Mouse (Mus musculus): ENCODE results near the gene St6gal1. TPM values are rescaled to one million over a fixed set of nuclear protein-coding genes. Genes with fewer than 3 reads are reported as not detected.
"Not testable (repeated sequence)": the region's sequence is repeated elsewhere in the genome, so short reads cannot be mapped to it uniquely, and the experiment has no call there.

Gene St6gal1
- polyA plus RNA-seq (2015; fragmentation: Nextera tagmentation; extraction: Ambion mirVana): 19.3 and 21.1 TPM in 2 replicates

- Histone ChIP-seq H3K36me3 (no peaks in the 10 kb centered on the region), H3K4me2 (peak within 1 kb of the TSS; percentile 94), H3K4me3 (replicated peaks) (peak within 1 kb of the TSS; percentile 85), H3K27me3 (replicated peaks) (no peaks in the 10 kb centered on the region), H3K9ac (replicated peaks) (peak within 1 kb of the TSS; percentile 88), H3K27ac (replicated peaks) (peak within 1 kb of the TSS; percentile 91), H3K9me3 (replicated peaks) (no peaks in the 10 kb centered on the region), H3K4me1 (peaks cover 47% of the 10 kb centered on the region)
- WGBS: under 1% methylated on average over 20 of the region's 20 CpGs
- peak; percentile 62 for ATAC-seq (ENCODE audit: low FRiP score)
Observed at GRCm38 (mm10) chr16:23224671-23225068, at the start of gene St6gal1. Gene St6gal1, plus strand, starts transcription at chr16:23224740.

- Histone ChIP-seq H3K4me1 (no peaks in the 10 kb centered on the region), H3K9ac (replicated peaks) (no peak overlapping the region), H3K9me3 (replicated peaks) (no peaks in the 10 kb centered on the region), H3K27me3 (replicated peaks) (no peaks in the 10 kb centered on the region), H3K36me3 (no peaks in the 10 kb centered on the region), H3K27ac (replicated peaks) (no peak overlapping the region), H3K4me3 (replicated peaks) (no peak overlapping the region), H3K4me2 (no peak overlapping the region)
- WGBS: 95% methylated on average over 5 of the region's 5 CpGs
- no peak for ATAC-seq (ENCODE audit: low FRiP score)
Observed at GRCm38 (mm10) chr16:23174855-23175254, 49.7 kb upstream of the St6gal1 start.

- no peak for ATAC-seq (ENCODE audit: low FRiP score)
Observed at GRCm38 (mm10) chr16:23175956-23176355, 48.6 kb upstream of the St6gal1 start.

GRCm38 (mm10) chr16:23177856-23178255, 46.7 kb upstream of the St6gal1 start:
- H3K27ac ChIP-seq (replicated peaks): no peak overlapping the region
- no peaks in the 10 kb centered on the region for H3K27me3 ChIP-seq (replicated peaks)
- H3K4me3 ChIP-seq (replicated peaks): no peak overlapping the region
- H3K4me2 ChIP-seq: no peak overlapping the region
- WGBS: 95% methylated on average over 2 of the region's 2 CpGs
- H3K36me3 ChIP-seq: no peaks in the 10 kb centered on the region
- H3K9ac ChIP-seq (replicated peaks): no peak overlapping the region
- no peaks in the 10 kb centered on the region for H3K9me3 ChIP-seq (replicated peaks)
- no peaks in the 10 kb centered on the region for H3K4me1 ChIP-seq
- ATAC-seq (ENCODE audit: low FRiP score): no peak

More at GRCm38 (mm10) chr16:23175956-23176355, 48.6 kb upstream of the St6gal1 start:
- no peaks in the 10 kb centered on the region for H3K4me1 ChIP-seq
- H3K27ac ChIP-seq (replicated peaks): no peak overlapping the region
- H3K4me2 ChIP-seq: no peak overlapping the region
- no peak overlapping the region for H3K4me3 ChIP-seq (replicated peaks)
- H3K9ac ChIP-seq (replicated peaks): no peak overlapping the region
- H3K27me3 ChIP-seq (replicated peaks): no peaks in the 10 kb centered on the region
- WGBS: 67% methylated on average over 3 of the region's 3 CpGs
- H3K9me3 ChIP-seq (replicated peaks): no peaks in the 10 kb centered on the region
- H3K36me3 ChIP-seq: no peaks in the 10 kb centered on the region

- Histone ChIP-seq H3K4me1 (no peaks in the 10 kb centered on the region), H3K9ac (replicated peaks) (no peak overlapping the region), H3K27me3 (replicated peaks) (no peaks in the 10 kb centered on the region), H3K27ac (replicated peaks) (no peak overlapping the region), H3K36me3 (no peaks in the 10 kb centered on the region), H3K9me3 (replicated peaks) (no peaks in the 10 kb centered on the region), H3K4me3 (replicated peaks) (no peak overlapping the region), H3K4me2 (no peak overlapping the region)
- no peak for ATAC-seq (ENCODE audit: low FRiP score)
- WGBS: 97% methylated on average over 5 of the region's 5 CpGs
Observed at GRCm38 (mm10) chr16:23178796-23179195, 45.7 kb upstream of the St6gal1 start.

- WGBS: 93% methylated on average over 18 of the region's 18 CpGs
- not testable (repeated sequence) for H3K27ac ChIP-seq (replicated peaks); ATAC-seq (ENCODE audit: low FRiP score); H3K4me3 ChIP-seq (replicated peaks); H3K4me1 ChIP-seq; H3K9ac ChIP-seq (replicated peaks); H3K27me3 ChIP-seq (replicated peaks); H3K36me3 ChIP-seq; H3K4me2 ChIP-seq; H3K9me3 ChIP-seq (replicated peaks)
Observed at GRCm38 (mm10) chr16:23179436-23179835, 45.1 kb upstream of the St6gal1 start.

GRCm38 (mm10) chr16:23181054-23181453, 43.5 kb upstream of the St6gal1 start:
- no peaks in the 10 kb centered on the region for H3K36me3 ChIP-seq
- H3K4me1 ChIP-seq: no peaks in the 10 kb centered on the region
- H3K4me3 ChIP-seq (replicated peaks): no peak overlapping the region
- WGBS: 82% methylated on average over 4 of the region's 4 CpGs
- H3K27me3 ChIP-seq (replicated peaks): no peaks in the 10 kb centered on the region
- H3K4me2 ChIP-seq: no peak overlapping the region
- no peak for ATAC-seq (ENCODE audit: low FRiP score)
- no peaks in the 10 kb centered on the region for H3K9me3 ChIP-seq (replicated peaks)
- H3K27ac ChIP-seq (replicated peaks): no peak overlapping the region
- no peak overlapping the region for H3K9ac ChIP-seq (replicated peaks)

GRCm38 (mm10) chr16:23181487-23181886, 43.1 kb upstream of the St6gal1 start:
- no peak overlapping the region for H3K27ac ChIP-seq (replicated peaks)
- H3K36me3 ChIP-seq: no peaks in the 10 kb centered on the region
- H3K9me3 ChIP-seq (replicated peaks): no peaks in the 10 kb centered on the region
- no peaks in the 10 kb centered on the region for H3K27me3 ChIP-seq (replicated peaks)
- no peak overlapping the region for H3K9ac ChIP-seq (replicated peaks)
- H3K4me1 ChIP-seq: no peaks in the 10 kb centered on the region
- 86% methylated on average over 3 of the region's 3 CpGs for WGBS
- no peak overlapping the region for H3K4me3 ChIP-seq (replicated peaks)
- no peak overlapping the region for H3K4me2 ChIP-seq
- no peak for ATAC-seq (ENCODE audit: low FRiP score)

GRCm38 (mm10) chr16:23181942-23182597, 42.5 kb upstream of the St6gal1 start:
- no peak overlapping the region for H3K27ac ChIP-seq (replicated peaks)
- no peaks in the 10 kb centered on the region for H3K27me3 ChIP-seq (replicated peaks)
- H3K9me3 ChIP-seq (replicated peaks): no peaks in the 10 kb centered on the region
- no peak overlapping the region for H3K4me2 ChIP-seq
- no peak overlapping the region for H3K9ac ChIP-seq (replicated peaks)
- no peak for ATAC-seq (ENCODE audit: low FRiP score)
- H3K4me1 ChIP-seq: no peaks in the 10 kb centered on the region
- WGBS: 76% methylated on average over 1 of the region's 1 CpGs
- H3K4me3 ChIP-seq (replicated peaks): no peak overlapping the region
- no peaks in the 10 kb centered on the region for H3K36me3 ChIP-seq

- 90% methylated on average over 2 of the region's 2 CpGs for WGBS
- no peak overlapping the region for H3K4me2 ChIP-seq
- no peaks in the 10 kb centered on the region for H3K4me1 ChIP-seq
- no peaks in the 10 kb centered on the region for H3K9me3 ChIP-seq (replicated peaks)
- H3K36me3 ChIP-seq: no peaks in the 10 kb centered on the region
- H3K4me3 ChIP-seq (replicated peaks): no peak overlapping the region
- H3K27ac ChIP-seq (replicated peaks): no peak overlapping the region
- no peaks in the 10 kb centered on the region for H3K27me3 ChIP-seq (replicated peaks)
- no peak for ATAC-seq (ENCODE audit: low FRiP score)
- no peak overlapping the region for H3K9ac ChIP-seq (replicated peaks)
Observed at GRCm38 (mm10) chr16:23185824-23186223, 38.7 kb upstream of the St6gal1 start.

- Histone ChIP-seq H3K9ac (replicated peaks) (no peak overlapping the region), H3K27me3 (replicated peaks) (no peaks in the 10 kb centered on the region), H3K36me3 (no peaks in the 10 kb centered on the region), H3K27ac (replicated peaks) (no peak overlapping the region), H3K4me1 (no peaks in the 10 kb centered on the region), H3K4me2 (no peak overlapping the region), H3K9me3 (replicated peaks) (no peaks in the 10 kb centered on the region), H3K4me3 (replicated peaks) (no peak overlapping the region)
- no peak for ATAC-seq (ENCODE audit: low FRiP score)
- WGBS: 85% methylated on average over 4 of the region's 4 CpGs
Observed at GRCm38 (mm10) chr16:23186418-23186817, 38.1 kb upstream of the St6gal1 start.

- H3K27me3 ChIP-seq (replicated peaks): no peaks in the 10 kb centered on the region
- H3K9me3 ChIP-seq (replicated peaks): no peaks in the 10 kb centered on the region
- no peak overlapping the region for H3K9ac ChIP-seq (replicated peaks)
- H3K4me3 ChIP-seq (replicated peaks): no peak overlapping the region
- no peak for ATAC-seq (ENCODE audit: low FRiP score)
- H3K27ac ChIP-seq (replicated peaks): no peak overlapping the region
- no peak overlapping the region for H3K4me2 ChIP-seq
- 88% methylated on average over 7 of the region's 7 CpGs for WGBS
- no peaks in the 10 kb centered on the region for H3K4me1 ChIP-seq
- no peaks in the 10 kb centered on the region for H3K36me3 ChIP-seq
Observed at GRCm38 (mm10) chr16:23187983-23188382, 36.6 kb upstream of the St6gal1 start.
